Mouse (Mus musculus) olfactory bulb, adult 2 months (tissue): ENCODE results near the gene Ccng1. TPM values are rescaled to one million over a fixed set of nuclear protein-coding genes. Genes with fewer than 3 reads are reported as not detected.
"Not testable (repeated sequence)": the region's sequence is repeated elsewhere in the genome, so short reads cannot be mapped to it uniquely, and the experiment has no call there.

Experiments
- H3K27ac ChIP-seq: fragments of 200-500 bp; 2 replicates; pipeline ENCODE4 v1.5.1; 2012; ENCODE audit warnings: low read depth, low read length; ENCODE audit not compliant: insufficient read depth
- H3K4me1 ChIP-seq: fragments of 200-500 bp; 2 replicates; pipeline ENCODE4 v1.6.1; 2012; ENCODE audit warnings: low read length; ENCODE audit not compliant: control insufficient read depth, insufficient read depth
- H3K4me3 ChIP-seq: fragments of 200-500 bp; 2 replicates; pipeline ENCODE4 v1.5.1; 2012; ENCODE audit warnings: mild to moderate bottlenecking, low read depth, low read length, moderate library complexity; ENCODE audit not compliant: insufficient read depth
- CTCF ChIP-seq: fragments of 200-500 bp; IDR thresholded peaks from 2 replicates; pipeline ENCODE4 v1.5.1; 2012; ENCODE audit warnings: low read depth, mild to moderate bottlenecking, low read length, moderate library complexity; ENCODE audit not compliant: insufficient read depth
- POLR2A ChIP-seq: fragments of 200-500 bp; IDR thresholded peaks from 2 replicates; pipeline ENCODE4 v1.6.1; 2012; ENCODE audit warnings: mild to moderate bottlenecking, low read depth, low read length, moderate library complexity; ENCODE audit not compliant: insufficient read depth
- WGBS: fragments of 180-500 bp; shearing (Covaris S2); methylation state at CpG from one replicate; pipeline ENCODE4 v1.1.7; 2018; 5-methylcytosine and 5-hydroxymethylcytosine counted together
- polyA plus RNA-seq: library from polyadenylated mRNA; stranded (reverse); fragments of >200 nt; gene quantifications from 2 replicates; pipeline ENCODE4 v1.2.4, GENCODE M21; 2012; ENCODE audit warnings: low replicate concordance; ENCODE audit not compliant: missing spikeins, insufficient read depth, insufficient read length

Gene Ccng1
- polyA plus RNA-seq, 1 experiment, result not detected

GRCm38 (mm10) chr11:40737369-40737768 is 17.7 kb downstream of the Ccng1 start:
- H3K27ac ChIP-seq, result no peak overlapping the region
- 83% methylated on average over 3 of the region's 3 CpGs for WGBS
- TF ChIP-seq CTCF (no peak), POLR2A (no peak)
- H3K4me3 ChIP-seq, result no peak overlapping the region
- peaks cover 4% of the 10 kb centered on the region for H3K4me1 ChIP-seq

GRCm38 (mm10) chr11:40734251-40734752 is 20.8 kb downstream of the Ccng1 start:
- WGBS, result 4% methylated on average over 11 of the region's 11 CpGs
- H3K27ac ChIP-seq, result no peak overlapping the region
- peaks cover 4% of the 10 kb centered on the region for H3K4me1 ChIP-seq
- TF ChIP-seq POLR2A, result no peak
- no peak for TF ChIP-seq CTCF
- peak overlapping the region; percentile 95 for H3K4me3 ChIP-seq

- WGBS, result under 1% methylated on average over 52 of the region's 52 CpGs
- Histone ChIP-seq H3K4me3 (peak within 1 kb of the TSS; percentile 95), H3K27ac (0 out of 2 replicates have a peak within 1 kb of the TSS, but pooled peaks have one; percentile 71), H3K4me1 (peaks cover 4% of the 10 kb centered on the region)
- no peak for TF ChIP-seq CTCF
- TF ChIP-seq POLR2A, result peak; percentile 21; the same call in 1 of the 2 replicates
Measured at GRCm38 (mm10) chr11:40733339-40734174, 21.6 kb downstream of the Ccng1 start, which contains the start of the genes Hmmr and Nudcd2. Gene Hmmr (minus strand): TSS chr11:40733422. Gene Nudcd2 (plus strand): TSS chr11:40733667.

- WGBS, result under 1% methylated on average over 14 of the region's 14 CpGs
- peak overlapping the region; percentile 11; the same call in 1 of the 2 replicates for H3K4me3 ChIP-seq
Measured at GRCm38 (mm10) chr11:40732997-40733338, 22.1 kb downstream of the Ccng1 start.

GRCm38 (mm10) chr11:40718324-40718723 is 36.8 kb downstream of the Ccng1 start:
- no peak for TF ChIP-seq CTCF
- TF ChIP-seq POLR2A, result no peak
- H3K27ac ChIP-seq, result no peak overlapping the region
- H3K4me3 ChIP-seq, result no peak overlapping the region
- no peaks in the 10 kb centered on the region for H3K4me1 ChIP-seq

More at GRCm38 (mm10) chr11:40732997-40733338, 22.1 kb downstream of the Ccng1 start:
- H3K27ac ChIP-seq, result no peak overlapping the region
- peaks cover 4% of the 10 kb centered on the region for H3K4me1 ChIP-seq
- TF ChIP-seq CTCF, result no peak
- no peak for TF ChIP-seq POLR2A

- no peak overlapping the region for H3K4me3 ChIP-seq
- H3K27ac ChIP-seq, result no peak overlapping the region
- no peak for TF ChIP-seq CTCF
- TF ChIP-seq POLR2A, result no peak
- no peaks in the 10 kb centered on the region for H3K4me1 ChIP-seq
- 90% methylated on average over 5 of the region's 5 CpGs for WGBS
Measured at GRCm38 (mm10) chr11:40715524-40715923, 39.6 kb downstream of the Ccng1 start.

- no peak overlapping the region for H3K27ac ChIP-seq
- TF ChIP-seq POLR2A (no peak), CTCF (no peak)
- 27% methylated on average over 8 of the region's 8 CpGs for WGBS
Measured at GRCm38 (mm10) chr11:40713858-40714257, 41.3 kb downstream of the Ccng1 start.

GRCm38 (mm10) chr11:40709899-40710298 is 45.2 kb downstream of the Ccng1 start:
- not testable (repeated sequence) for H3K4me1 ChIP-seq, H3K4me3 ChIP-seq, H3K27ac ChIP-seq
- WGBS, result 91% methylated on average over 6 of the region's 6 CpGs

More at GRCm38 (mm10) chr11:40713858-40714257, 41.3 kb downstream of the Ccng1 start:
- no peaks in the 10 kb centered on the region for H3K4me1 ChIP-seq
- H3K4me3 ChIP-seq, result no peak overlapping the region

Other genes starting within 250 kb of the Ccng1 start
- gene Mat2b, start 60.1 kb downstream of the Ccng1 start, polyA plus RNA-seq, result not detected in 2 replicates
- not detected in 2 replicates for gene Hmmr, start 21.9 kb downstream of the Ccng1 start, polyA plus RNA-seq
- not detected in 2 replicates for gene Nudcd2, start 21.6 kb downstream of the Ccng1 start, polyA plus RNA-seq